In the genomic region with DNA sequence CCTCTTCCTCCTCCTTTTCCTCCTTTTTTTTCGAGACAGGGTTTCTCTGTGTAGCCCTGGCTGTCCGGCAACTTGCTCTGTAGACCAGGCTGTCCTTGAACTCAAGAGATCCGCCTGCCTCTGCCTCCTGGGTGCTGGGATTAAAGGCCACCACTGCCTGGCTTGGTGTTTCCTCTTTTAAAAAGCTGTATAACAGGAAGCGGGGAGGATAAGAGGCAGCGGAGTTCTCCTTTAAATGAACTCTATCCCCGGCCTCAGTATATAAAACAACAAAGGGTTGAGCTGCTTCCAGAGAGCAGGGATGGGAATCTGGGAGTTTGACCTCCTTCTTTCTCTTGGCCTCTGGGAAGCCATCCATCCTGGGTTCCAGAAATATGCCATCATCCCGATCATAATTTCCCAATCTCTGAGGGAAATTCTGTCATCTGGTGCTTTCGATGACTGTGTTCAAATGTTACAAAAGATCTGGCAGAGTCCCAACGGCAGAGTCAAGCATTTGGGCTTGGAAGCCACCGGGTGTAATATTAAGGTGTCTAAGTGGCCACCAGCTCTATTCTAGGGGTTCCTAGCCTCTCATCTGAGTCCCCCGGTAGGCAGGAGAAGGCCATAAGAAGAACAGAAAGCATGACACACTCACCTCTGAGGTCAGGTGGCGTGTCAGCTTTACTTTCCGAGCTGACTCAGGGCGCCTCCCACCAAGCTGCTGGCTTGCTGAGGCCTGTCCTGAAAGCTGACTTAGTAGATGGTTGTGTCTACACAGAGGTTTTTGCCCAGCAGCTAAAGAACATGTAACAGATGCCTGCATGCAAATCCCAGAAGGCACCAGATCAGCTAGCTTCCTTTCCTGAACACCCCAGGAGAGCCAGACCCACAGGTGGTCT, we compare ENCODE assay signal across 9 mouse cellular contexts. TPM values are rescaled to one million over a fixed set of nuclear protein-coding genes. Genes with fewer than 3 reads are reported as not detected.
DNase-seq lines count a peak whose midpoint lies in the region; ATAC-seq and TF ChIP-seq lines count a peak whose summit lies in the region.
"Had no signal": no experiment of that assay in that cellular context is flagged by ENCODE, and none has a peak within 500 bp of the region (broad histone marks: within the 10 kb centered on the region; RNA-seq: fewer than 3 reads in every experiment).

No protein-coding gene starts in this region.

- peak; percentile 42; the same call in 1 of the 2 replicates for TF ChIP-seq EP300 in lung, postnatal 0 days (IDR thresholded peaks at IDR 0.05)

- H3K4me2 ChIP-seq in hindbrain, postnatal 0 days (ENCODE audit: low read depth, low read length) = no peak overlapping the region
- H3K4me2 ChIP-seq in hindbrain, embryonic 11.5 days (replicated peaks; ENCODE audit: low read depth, low read length) = no peak overlapping the region
- H3K4me2 ChIP-seq in embryonic facial prominence, embryonic 15.5 days (replicated peaks) = no peak overlapping the region
- H3K4me2 ChIP-seq in lung, postnatal 0 days (replicated peaks; ENCODE audit: low read depth, low read length) = no peak overlapping the region
- H3K4me2 ChIP-seq in midbrain, embryonic 15.5 days = no peak overlapping the region

- WGBS in hindbrain, postnatal 0 days = 73% methylated on average over 14 of the region's 14 CpGs
- WGBS in hindbrain, embryonic 11.5 days = 86% methylated on average over 14 of the region's 14 CpGs
- WGBS in embryonic facial prominence, embryonic 15.5 days = 69% methylated on average over 14 of the region's 14 CpGs
- WGBS in lung, postnatal 0 days = 59% methylated on average over 14 of the region's 14 CpGs
- WGBS in midbrain, embryonic 15.5 days = 90% methylated on average over 14 of the region's 14 CpGs

- H3K9ac ChIP-seq in hindbrain, postnatal 0 days (replicated peaks; ENCODE audit: low read length) = no peak overlapping the region
- H3K9ac ChIP-seq in hindbrain, embryonic 11.5 days (ENCODE audit: low read depth, low read length) = no peak overlapping the region
- H3K9ac ChIP-seq in embryonic facial prominence, embryonic 15.5 days = no peak overlapping the region
- no peak overlapping the region for H3K9ac ChIP-seq in lung, postnatal 0 days (replicated peaks; ENCODE audit: low read depth)
- no peak overlapping the region for H3K9ac ChIP-seq in midbrain, embryonic 15.5 days

- peak overlapping the region; percentile 76; the same call in 1 of the 2 replicates for H3K27ac ChIP-seq in hindbrain, postnatal 0 days
- no peak overlapping the region for H3K27ac ChIP-seq in hindbrain, embryonic 11.5 days (ENCODE audit: low read depth, low read length)
- peak overlapping the region; percentile 85 for H3K27ac ChIP-seq in embryonic facial prominence, embryonic 15.5 days (replicated peaks)
- peak overlapping the region; percentile 34; the same call in 1 of the 2 replicates for H3K27ac ChIP-seq in lung, postnatal 0 days (ENCODE audit: low read length)
- no peak overlapping the region for H3K27ac ChIP-seq in midbrain, embryonic 15.5 days

- TF ChIP-seq CTCF in hindbrain, postnatal 0 days (IDR thresholded peaks at IDR 0.05; ENCODE audit: low read depth) = no peak
- TF ChIP-seq CTCF in lung, postnatal 0 days (IDR thresholded peaks at IDR 0.05) = no peak

- no peak overlapping the region for H3K4me3 ChIP-seq in hindbrain, postnatal 0 days (ENCODE audit: low read length)
- no peak overlapping the region for H3K4me3 ChIP-seq in hindbrain, embryonic 11.5 days (ENCODE audit: low read depth, low read length)
- no peak overlapping the region for H3K4me3 ChIP-seq in embryonic facial prominence, embryonic 15.5 days (replicated peaks)
- H3K4me3 ChIP-seq in lung, postnatal 0 days (ENCODE audit: low read depth, low read length) = no peak overlapping the region
- H3K4me3 ChIP-seq in midbrain, embryonic 15.5 days = no peak overlapping the region

- no peak for DNase-seq in hindbrain, postnatal 0 days (ENCODE audit: low spot score)
- no peak for DNase-seq in hindbrain, embryonic 11.5 days (ENCODE audit: low spot score)
- DNase-seq in MN1 (ENCODE audit: low spot score) = peak; percentile 60
- DNase-seq in lung, postnatal 0 days (ENCODE audit: low spot score) = peak; percentile 80
- DNase-seq in cerebellum, postnatal 4 days (ENCODE audit: low spot score in 2 of 2) = no peak
- no peak for DNase-seq in kidney, postnatal 36 days
- DNase-seq: thymus, adult 2 months had no signal

- H3K27me3 ChIP-seq in hindbrain, postnatal 0 days (ENCODE audit: insufficient read depth, low read length) = no peaks in the 10 kb centered on the region
- H3K27me3 ChIP-seq in hindbrain, embryonic 11.5 days (ENCODE audit: control insufficient read depth, insufficient read depth, low read length) = no peaks in the 10 kb centered on the region
- H3K27me3 ChIP-seq in embryonic facial prominence, embryonic 15.5 days = no peaks in the 10 kb centered on the region
- H3K27me3 ChIP-seq in lung, postnatal 0 days (replicated peaks; ENCODE audit: insufficient read depth, low read length) = 0 out of 2 replicates have a peak, but pooled peaks cover 3% of the 10 kb centered on the region
- no peaks in the 10 kb centered on the region for H3K27me3 ChIP-seq in midbrain, embryonic 15.5 days (replicated peaks)

- no peaks in the 10 kb centered on the region for H3K9me3 ChIP-seq in hindbrain, postnatal 0 days (ENCODE audit: low read length)
- H3K9me3 ChIP-seq in hindbrain, embryonic 11.5 days (ENCODE audit: control insufficient read depth, low read length) = no peaks in the 10 kb centered on the region
- H3K9me3 ChIP-seq in embryonic facial prominence, embryonic 15.5 days (replicated peaks) = no peaks in the 10 kb centered on the region
- H3K9me3 ChIP-seq in lung, postnatal 0 days (ENCODE audit: low read length) = no peaks in the 10 kb centered on the region
- no peaks in the 10 kb centered on the region for H3K9me3 ChIP-seq in midbrain, embryonic 15.5 days

- peaks cover 29% of the 10 kb centered on the region for H3K4me1 ChIP-seq in hindbrain, postnatal 0 days (ENCODE audit: insufficient read depth, low read length)
- H3K4me1 ChIP-seq in hindbrain, embryonic 11.5 days (replicated peaks; ENCODE audit: control insufficient read depth, insufficient read depth, low read length) = peaks cover 10% of the 10 kb centered on the region; the same call in 1 of the 2 replicates
- H3K4me1 ChIP-seq in embryonic facial prominence, embryonic 15.5 days = peaks cover 59% of the 10 kb centered on the region
- H3K4me1 ChIP-seq in lung, postnatal 0 days (ENCODE audit: insufficient read depth, low read depth, low read length) = peaks cover 34% of the 10 kb centered on the region; the same call in 1 of the 2 replicates
- peaks cover 29% of the 10 kb centered on the region for H3K4me1 ChIP-seq in midbrain, embryonic 15.5 days

- no peak for ATAC-seq in hindbrain, postnatal 0 days
- ATAC-seq in hindbrain, embryonic 11.5 days (ENCODE audit: low FRiP score) = no peak
- ATAC-seq in embryonic facial prominence, embryonic 15.5 days (ENCODE audit: insufficient number of reproducible peaks, low FRiP score, low TSS enrichment, low read depth) = no peak
- peak; percentile 25 for ATAC-seq in lung, postnatal 0 days
- no peak for ATAC-seq in midbrain, embryonic 15.5 days (replicated peaks)

- no peaks in the 10 kb centered on the region for H3K36me3 ChIP-seq in hindbrain, postnatal 0 days (ENCODE audit: insufficient read depth, low read length)
- no peaks in the 10 kb centered on the region for H3K36me3 ChIP-seq in hindbrain, embryonic 11.5 days (ENCODE audit: control insufficient read depth, insufficient read depth, low read length)
- H3K36me3 ChIP-seq in embryonic facial prominence, embryonic 15.5 days = no peaks in the 10 kb centered on the region
- H3K36me3 ChIP-seq in lung, postnatal 0 days (ENCODE audit: insufficient read depth, low read length) = no peaks in the 10 kb centered on the region
- H3K36me3 ChIP-seq in midbrain, embryonic 15.5 days (replicated peaks) = no peaks in the 10 kb centered on the region

RNA-seq across cellular contexts. Expression of gene Srp9, which starts 36.5 kb away (rescaled TPM):
- total RNA-seq in hindbrain, postnatal 0 days (2014; rRNA removed) = 61.4 and 63.9 TPM in 2 replicates
- polyA plus RNA-seq in hindbrain, postnatal 0 days (2015; fragmentation: Nextera tagmentation; extraction: Ambion mirVana) = 168 and 179 TPM in 2 replicates
- polyA plus RNA-seq in hindbrain, embryonic 11.5 days (2014; fragmentation: Nextera tagmentation; extraction: Ambion mirVana) = 179 and 180 TPM in 2 replicates
- polyA plus RNA-seq in embryonic facial prominence, embryonic 15.5 days (2015; fragmentation: Nextera tagmentation; extraction: Ambion mirVana) = 141 and 147 TPM in 2 replicates
- polyA plus RNA-seq in lung, postnatal 0 days (2015; fragmentation: Nextera tagmentation; extraction: Ambion mirVana) = 146 and 148 TPM in 2 replicates
- polyA plus RNA-seq in midbrain, embryonic 15.5 days (2015; fragmentation: Nextera tagmentation; extraction: Ambion mirVana) = 125 and 128 TPM in 2 replicates

Comparison
In these comparisons a context has a peak if more than half of its experiments do, and no peak if none do; other contexts are left out.
1. H3K27ac ChIP-seq: peak in hindbrain, postnatal 0 days (single experiment), embryonic facial prominence, embryonic 15.5 days (single experiment) and lung, postnatal 0 days (single experiment); none in hindbrain, embryonic 11.5 days (single experiment) and midbrain, embryonic 15.5 days (single experiment).
2. DNase-seq: peak in MN1 (single experiment) and lung, postnatal 0 days (single experiment); none in hindbrain, postnatal 0 days (single experiment), hindbrain, embryonic 11.5 days (single experiment), cerebellum, postnatal 4 days (0 of 2) and kidney, postnatal 36 days (0 of 2).